Mouse (Mus musculus) hematopoietic stem cell, adult 5-6 weeks (primary cell): ENCODE measurements around the gene Slc15a5. TPM values are rescaled to one million over a fixed set of nuclear protein-coding genes. Genes with fewer than 3 reads are reported as not detected.

ENCODE experiments used
- ATAC-seq, 2 experiments: fragments of 125-278 bp in 1 of 2; replicated peaks in 1 of 2; 2 replicates each; pipeline ENCODE4 v1.8.0; 2016 to 2017; ENCODE audit warnings: inconsistent platforms in 2 of 2, mild to moderate bottlenecking in 2 of 2, moderate number of reproducible peaks in 2 of 2, low read depth in 1 of 2, moderate TSS enrichment in 1 of 2; ENCODE audit not compliant: low FRiP score in 2 of 2, poor library complexity in 2 of 2, severe bottlenecking in 2 of 2, insufficient read depth in 1 of 2, low TSS enrichment in 1 of 2
- total RNA-seq: library from RNA; stranded (forward); fragments of 172-1452, 232-1000 nt; gene quantifications from 2 replicates; pipeline ENCODE4 v1.2.3, GENCODE M21; 2017

Gene Slc15a5
- total RNA-seq, 1 experiment from 2014 or later, result not detected

GRCm38 (mm10) chr6:137934545-137935298, 145.0 kb downstream of the Slc15a5 start:
- ATAC-seq, result no peak

Other genes with a start within 250 kb of the Slc15a5 start
- 32.8 and 85.5 TPM in 2 replicates for gene Mgst1, start 60.4 kb upstream of the Slc15a5 start, total RNA-seq